Mouse (Mus musculus): Measurements from ENCODE around the gene Asb6.

DNA sequence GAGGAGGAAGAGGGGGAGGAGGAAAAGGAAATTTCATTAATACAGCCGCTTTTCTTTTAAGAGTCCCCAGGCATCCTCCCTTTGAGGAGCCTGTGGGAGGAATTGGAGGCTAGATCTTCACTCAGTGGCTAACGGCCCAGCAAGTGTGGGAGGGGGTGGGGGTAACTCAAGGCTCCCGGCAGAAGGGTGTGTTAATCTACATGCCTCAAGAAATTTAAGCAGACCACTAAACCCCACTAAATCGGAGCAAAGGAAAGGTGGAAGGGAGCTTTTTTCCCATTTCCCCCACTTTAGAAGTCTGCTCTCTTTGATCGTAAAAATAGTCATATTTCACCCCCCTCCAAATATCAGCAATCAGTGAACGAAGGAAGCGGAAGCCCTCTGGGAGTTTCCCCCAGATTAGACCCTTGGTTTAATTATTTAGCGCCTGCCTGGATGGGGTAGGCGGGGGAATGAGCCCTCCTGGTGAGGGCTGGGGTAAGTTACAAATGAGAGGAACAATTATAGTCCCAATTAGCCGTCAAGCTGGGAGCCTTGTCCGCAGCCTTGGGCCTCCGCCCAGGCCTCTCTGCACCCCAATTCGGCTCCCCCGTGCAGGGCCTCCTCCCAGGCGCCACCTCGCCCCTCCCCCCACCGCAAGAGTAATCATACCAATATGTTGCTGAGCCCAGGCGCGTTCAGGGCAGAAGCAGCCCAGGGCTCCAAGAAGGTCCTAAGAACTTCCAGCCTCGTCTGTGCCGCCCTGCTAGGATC, 6.3 kb upstream of the Asb6 start:
- TF ChIP-seq CTCF (IDR thresholded peaks at IDR 0.05; ENCODE audit: low read depth, low read length) (no peak), POLR2A (IDR thresholded peaks at IDR 0.05; ENCODE audit: extremely low read depth, insufficient read depth, low read length) (no peak)
